Mouse (Mus musculus) liver, postnatal 0 days (tissue): Measurements from ENCODE around the gene Edc4.

Experiments used
- CTCF ChIP-seq: sonication (generic); IDR thresholded peaks from 2 replicates; pipeline ENCODE4 v1.5.1; 2016; ENCODE audit warnings: antibody characterized with exemption, low read depth
- EP300 ChIP-seq: IDR thresholded peaks from 2 replicates; pipeline ENCODE4 v1.6.1; 2016; ENCODE audit warnings: antibody characterized with exemption, low read depth, mild to moderate bottlenecking

- TF ChIP-seq CTCF (no peak), EP300 (no peak)
Measured at GRCm38 (mm10) chr8:105925123-105925522, 44.4 kb downstream of the Edc4 start.
